Mouse (Mus musculus) neural tube, embryonic 15.5 days (tissue): Measurements from ENCODE around the gene Hspb7. TPM values are rescaled to one million over a fixed set of nuclear protein-coding genes. Genes with fewer than 3 reads are reported as not detected.

Experiments used
- ATAC-seq: fragments of 200-750 bp; cut with Nextera tagmentation; 2 replicates; pipeline ENCODE4 v1.8.0; 2017; ENCODE audit warnings: mild to moderate bottlenecking, moderate TSS enrichment, moderate library complexity; ENCODE audit not compliant: low FRiP score
- H3K27ac ChIP-seq: fragments of 300-500 bp; sonication (generic); replicated peaks from 2 replicates; pipeline ENCODE4 v1.5.1; 2015; ENCODE audit warnings: mild to moderate bottlenecking, inconsistent platforms
- H3K27me3 ChIP-seq: fragments of 300-500 bp; sonication (generic); replicated peaks from 2 replicates; pipeline ENCODE4 v1.6.1; 2015; ENCODE audit warnings: inconsistent platforms
- H3K36me3 ChIP-seq: fragments of 300-500 bp; sonication (generic); 2 replicates; pipeline ENCODE4 v1.6.1; 2015; ENCODE audit warnings: inconsistent platforms
- H3K4me1 ChIP-seq: fragments of 300-500 bp; sonication (generic); 2 replicates; pipeline ENCODE4 v1.6.1; 2015; ENCODE audit warnings: inconsistent platforms
- H3K4me2 ChIP-seq: fragments of 300-500 bp; sonication (generic); 2 replicates; pipeline ENCODE4 v1.6.1; 2015; ENCODE audit warnings: inconsistent platforms, mild to moderate bottlenecking, moderate library complexity
- H3K4me3 ChIP-seq: fragments of 300-500 bp; sonication (generic); replicated peaks from 2 replicates; pipeline ENCODE4 v1.5.1; 2015; ENCODE audit warnings: mild to moderate bottlenecking, inconsistent platforms
- H3K9ac ChIP-seq: fragments of 300-500 bp; sonication (generic); replicated peaks from 2 replicates; pipeline ENCODE4 v1.6.1; 2015; ENCODE audit warnings: mild to moderate bottlenecking, inconsistent platforms
- H3K9me3 ChIP-seq: fragments of 300-500 bp; sonication (generic); replicated peaks from 2 replicates; pipeline ENCODE4 v1.6.1; 2016; ENCODE audit warnings: inconsistent platforms
- WGBS: fragments of 180-500 bp; shearing (Covaris S2); methylation state at CpG from one replicate; pipeline ENCODE4 v1.1.7; 2015; ENCODE audit warnings: mixed read lengths; 5-methylcytosine and 5-hydroxymethylcytosine counted together
- polyA plus RNA-seq: library from polyadenylated mRNA; unstranded; fragments of >200 nt; fragmentation: Nextera tagmentation; extraction: Ambion mirVana; gene quantifications from 2 replicates; pipeline ENCODE4 v1.2.1, GENCODE M21; 2015

Gene Hspb7
- polyA plus RNA-seq, 1 experiment from 2014 or later = 0.31 TPM

DNA sequence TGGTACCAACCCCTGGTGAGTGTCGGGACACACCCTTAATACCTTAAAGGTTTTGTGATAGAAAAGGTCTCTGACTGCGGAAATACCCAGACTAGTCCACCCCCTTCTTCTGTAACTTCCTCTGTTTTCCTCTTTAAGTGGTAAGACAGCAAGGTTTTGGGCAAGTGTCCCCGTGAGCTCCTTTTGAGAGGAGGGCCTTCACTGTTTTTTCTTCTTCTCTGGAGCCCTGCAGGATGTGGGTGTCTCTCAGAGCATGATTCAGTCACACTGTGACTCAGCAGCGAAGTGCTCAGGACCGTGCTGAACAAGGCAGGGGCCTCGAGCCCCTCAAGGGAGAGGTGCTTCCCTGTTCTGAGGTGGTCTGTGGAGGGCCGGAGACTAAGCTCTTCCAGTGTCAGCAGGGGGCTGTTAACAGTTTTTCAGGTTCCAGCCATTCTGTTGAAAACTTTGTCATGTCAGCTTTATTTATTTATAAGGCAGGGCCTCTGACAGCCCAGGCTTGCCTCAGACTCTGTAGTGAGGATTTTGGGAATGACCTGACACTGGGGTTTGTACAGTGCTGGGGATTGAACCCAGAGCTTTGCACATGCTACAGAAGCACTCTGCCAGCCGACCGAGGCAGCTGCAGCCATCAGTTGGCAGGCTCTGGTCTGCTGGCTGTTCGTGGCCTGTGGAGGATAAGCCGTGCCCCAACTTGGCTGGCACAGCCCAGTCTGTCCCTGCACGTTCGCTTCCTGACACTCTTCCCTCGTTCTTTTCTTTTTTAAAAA lies 34.2 kb downstream of the Hspb7 start:
- Histone ChIP-seq H3K4me2 (no peak overlapping the region), H3K4me1 (peaks cover 17% of the 10 kb centered on the region; the same call in 1 of the 2 replicates), H3K27ac (no peak overlapping the region), H3K36me3 (peaks cover 34% of the 10 kb centered on the region), H3K27me3 (no peaks in the 10 kb centered on the region), H3K4me3 (no peak overlapping the region), H3K9ac (no peak overlapping the region), H3K9me3 (no peaks in the 10 kb centered on the region)
- WGBS = 80% methylated on average over 14 of the region's 14 CpGs
- no peak for ATAC-seq

DNA sequence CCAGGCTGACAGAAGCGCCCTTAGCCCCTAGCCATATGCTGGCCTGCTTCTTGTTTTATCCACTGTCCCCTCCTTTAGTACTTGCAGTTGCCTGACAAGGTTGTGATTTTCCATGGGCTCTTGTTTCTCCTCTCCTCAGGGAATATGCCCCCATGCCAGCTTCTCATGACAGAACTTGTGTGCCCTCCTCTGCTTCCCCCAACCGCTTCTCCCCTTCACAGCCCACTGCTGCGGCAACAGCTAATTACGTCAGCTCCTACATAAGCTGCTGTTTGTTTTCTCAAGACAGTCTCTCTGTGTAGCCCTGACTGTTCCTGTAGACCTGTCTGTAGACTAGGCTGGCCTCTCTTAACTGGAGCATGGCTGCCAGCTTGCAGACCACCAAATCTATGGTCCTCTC lies 34.9 kb downstream of the Hspb7 start:
- WGBS = 82% methylated on average over 4 of the region's 4 CpGs
- Histone ChIP-seq H3K9me3 (no peaks in the 10 kb centered on the region), H3K4me2 (no peak overlapping the region), H3K9ac (no peak overlapping the region), H3K27ac (no peak overlapping the region), H3K4me3 (no peak overlapping the region), H3K36me3 (peaks cover 29% of the 10 kb centered on the region), H3K27me3 (no peaks in the 10 kb centered on the region), H3K4me1 (peaks cover 17% of the 10 kb centered on the region; the same call in 1 of the 2 replicates)
- ATAC-seq = no peak

DNA sequence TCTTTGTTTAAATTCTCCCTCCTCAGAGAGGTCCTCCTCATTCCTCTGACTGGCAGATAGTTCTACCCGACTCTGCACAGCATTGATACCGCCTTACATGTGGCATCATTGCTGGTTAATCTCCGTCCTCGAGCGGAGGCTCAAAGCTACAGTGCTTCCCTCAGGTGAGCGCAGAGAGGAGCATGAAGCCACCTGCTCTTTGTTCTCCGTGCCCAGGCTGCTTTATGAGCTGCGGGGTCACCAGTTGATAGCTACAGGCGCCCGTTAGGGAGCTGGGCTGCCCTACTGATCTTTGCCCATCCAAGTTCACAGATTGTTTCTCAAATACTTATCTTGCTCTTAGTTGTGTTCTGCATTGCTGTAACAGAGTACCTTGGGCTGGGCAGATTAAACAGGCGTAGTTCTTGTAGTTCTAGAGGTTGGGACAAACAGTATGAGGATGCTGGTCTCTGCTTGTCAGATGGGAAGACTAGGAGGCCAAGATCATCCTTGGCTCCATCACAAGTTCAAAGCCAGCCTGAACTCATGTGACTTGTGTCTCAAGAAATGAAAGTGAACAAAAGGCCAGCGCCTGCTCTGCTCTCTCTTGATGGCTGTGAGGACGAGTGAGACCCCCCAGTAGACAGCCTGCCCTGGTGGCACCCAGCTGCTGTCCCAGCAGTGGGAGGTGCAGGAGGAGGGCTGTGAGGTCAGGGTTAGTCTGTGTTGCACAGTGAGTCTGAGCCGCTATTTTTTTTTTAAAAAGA lies 35.8 kb downstream of the Hspb7 start:
- H3K27ac ChIP-seq = no peak overlapping the region
- H3K36me3 ChIP-seq = peaks cover 25% of the 10 kb centered on the region
- ATAC-seq = no peak
- H3K4me2 ChIP-seq = no peak overlapping the region
- 94% methylated on average over 14 of the region's 14 CpGs for WGBS
- no peaks in the 10 kb centered on the region for H3K27me3 ChIP-seq
- no peak overlapping the region for H3K9ac ChIP-seq
- no peak overlapping the region for H3K4me3 ChIP-seq
- H3K4me1 ChIP-seq = peaks cover 21% of the 10 kb centered on the region
- H3K9me3 ChIP-seq = no peaks in the 10 kb centered on the region

DNA sequence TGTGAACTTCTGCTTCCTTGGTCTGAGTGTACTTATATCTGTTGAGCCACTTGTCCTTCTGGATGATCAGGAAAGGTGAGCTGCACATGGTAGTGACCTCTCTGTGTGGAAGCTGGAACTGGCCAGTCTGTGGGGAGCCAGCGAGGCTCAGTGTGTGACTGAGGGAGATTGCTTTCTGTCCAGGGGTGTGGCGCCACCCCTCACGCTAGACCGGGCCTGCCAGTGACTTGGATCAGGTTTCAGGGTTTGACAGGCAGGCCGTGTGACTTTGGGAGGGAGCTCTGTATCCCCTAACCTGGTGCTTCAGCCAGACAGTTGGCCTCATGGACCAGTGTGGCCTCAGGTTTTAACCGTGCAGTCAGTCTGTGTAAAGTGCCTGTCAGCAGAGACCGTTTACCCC lies 37.7 kb downstream of the Hspb7 start:
- no peak overlapping the region for H3K4me3 ChIP-seq
- ATAC-seq = no peak
- no peak overlapping the region for H3K27ac ChIP-seq
- no peaks in the 10 kb centered on the region for H3K9me3 ChIP-seq
- H3K36me3 ChIP-seq = peaks cover 23% of the 10 kb centered on the region
- H3K4me2 ChIP-seq = no peak overlapping the region
- H3K4me1 ChIP-seq = peaks cover 14% of the 10 kb centered on the region
- no peak overlapping the region for H3K9ac ChIP-seq
- WGBS = 15% methylated on average over 7 of the region's 7 CpGs
- H3K27me3 ChIP-seq = no peaks in the 10 kb centered on the region

DNA sequence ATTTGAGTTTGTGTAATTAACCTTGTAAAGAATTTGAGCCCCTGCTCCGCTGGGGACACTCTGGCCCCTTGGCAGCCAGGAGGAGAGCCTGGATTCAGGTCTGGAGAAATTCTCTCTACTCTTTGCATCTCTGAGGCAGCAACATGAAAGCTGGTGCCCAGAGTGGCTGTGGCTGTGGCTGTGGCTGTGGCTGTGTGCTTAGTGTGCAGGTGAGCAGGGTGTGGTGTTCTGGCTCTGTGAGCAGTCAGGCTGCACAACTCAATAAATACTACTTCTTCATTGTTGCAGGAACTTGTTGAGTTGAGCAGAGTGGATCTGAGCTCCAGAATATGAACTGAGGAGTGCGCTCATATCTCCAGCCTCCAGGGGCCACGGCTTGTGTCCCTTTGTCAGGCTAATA lies 38.3 kb downstream of the Hspb7 start:
- Histone ChIP-seq H3K27ac (no peak overlapping the region), H3K27me3 (no peaks in the 10 kb centered on the region)
- ATAC-seq = no peak

DNA sequence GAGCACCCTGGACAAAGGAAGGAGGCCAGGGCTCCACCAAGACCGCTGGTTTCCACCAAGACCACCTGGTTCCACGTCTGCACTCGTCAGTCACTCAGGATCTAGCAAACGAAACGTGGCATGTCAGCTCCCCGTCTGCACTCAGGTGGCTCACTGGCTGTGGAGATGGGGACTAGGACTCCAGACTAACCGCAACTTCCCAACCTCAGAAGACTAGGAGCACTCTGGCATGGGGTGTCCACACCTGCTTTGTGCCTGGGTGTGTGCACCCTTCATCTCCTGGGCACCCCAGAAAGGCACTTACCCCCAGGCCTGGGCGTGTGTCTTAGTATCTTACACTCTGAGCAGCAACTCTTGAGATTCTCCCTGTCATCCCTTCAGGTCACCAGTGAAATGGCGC lies 39.2 kb downstream of the Hspb7 start:
- H3K36me3 ChIP-seq = peaks cover 37% of the 10 kb centered on the region
- H3K4me3 ChIP-seq = no peak overlapping the region
- 93% methylated on average over 9 of the region's 9 CpGs for WGBS

More for the DNA sequence above, 38.3 kb downstream of the Hspb7 start:
- H3K4me1 ChIP-seq = peaks cover 12% of the 10 kb centered on the region
- 72% methylated on average over 3 of the region's 3 CpGs for WGBS
- no peaks in the 10 kb centered on the region for H3K9me3 ChIP-seq
- no peak overlapping the region for H3K9ac ChIP-seq
- no peak overlapping the region for H3K4me3 ChIP-seq
- H3K4me2 ChIP-seq = no peak overlapping the region
- peaks cover 29% of the 10 kb centered on the region for H3K36me3 ChIP-seq

DNA sequence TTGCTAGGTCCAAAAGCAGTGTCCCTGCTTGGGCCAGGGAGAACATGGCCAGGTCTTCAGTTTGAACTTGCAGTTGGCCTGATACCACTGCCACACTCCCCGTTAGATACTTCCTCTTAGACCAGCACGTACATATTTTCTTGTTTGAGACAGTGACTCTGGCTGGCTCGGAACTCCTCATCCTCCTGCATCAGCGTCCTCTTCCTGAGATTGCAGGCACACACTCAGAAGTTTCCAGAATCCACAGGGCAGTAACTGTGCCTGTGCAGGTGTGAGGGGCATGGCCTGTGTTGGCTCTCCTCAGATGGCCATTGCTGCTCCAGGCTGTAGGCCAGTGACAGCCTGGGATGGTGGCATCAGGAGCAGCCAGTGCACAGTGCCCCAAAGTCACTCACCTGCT lies 39.9 kb downstream of the Hspb7 start:
- H3K27ac ChIP-seq = no peak overlapping the region
- no peak overlapping the region for H3K4me3 ChIP-seq
- no peaks in the 10 kb centered on the region for H3K9me3 ChIP-seq
- no peak overlapping the region for H3K9ac ChIP-seq
- H3K36me3 ChIP-seq = peaks cover 45% of the 10 kb centered on the region
- ATAC-seq = no peak
- no peak overlapping the region for H3K4me2 ChIP-seq
- peaks cover 12% of the 10 kb centered on the region for H3K4me1 ChIP-seq
- no peaks in the 10 kb centered on the region for H3K27me3 ChIP-seq
- 97% methylated on average over 4 of the region's 4 CpGs for WGBS

More for the DNA sequence above, 39.2 kb downstream of the Hspb7 start:
- Histone ChIP-seq H3K27ac (no peak overlapping the region), H3K9me3 (no peaks in the 10 kb centered on the region), H3K4me2 (no peak overlapping the region), H3K27me3 (no peaks in the 10 kb centered on the region), H3K4me1 (peaks cover 12% of the 10 kb centered on the region), H3K9ac (no peak overlapping the region)
- no peak for ATAC-seq

DNA sequence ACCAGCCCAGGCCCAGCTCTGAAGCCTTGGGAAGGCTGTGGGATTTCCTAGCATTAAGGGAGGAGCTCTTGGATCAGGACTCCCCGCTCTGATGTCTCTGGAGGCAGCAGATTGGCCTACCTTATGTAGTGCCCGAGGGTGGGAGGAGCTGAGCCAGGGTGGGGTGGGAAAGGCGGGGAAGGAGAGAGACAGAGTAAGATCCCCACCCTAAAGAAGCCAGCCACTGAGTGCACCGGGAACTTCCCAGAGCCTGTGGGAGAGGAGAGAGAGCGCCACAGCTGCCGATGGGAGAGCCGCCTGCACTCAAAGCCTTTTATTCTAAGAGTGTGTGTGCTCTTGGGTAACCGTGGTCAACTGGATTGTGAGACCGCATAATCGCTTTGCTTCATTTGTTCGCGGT lies 40.5 kb downstream of the Hspb7 start:
- H3K9ac ChIP-seq = no peak overlapping the region

DNA sequence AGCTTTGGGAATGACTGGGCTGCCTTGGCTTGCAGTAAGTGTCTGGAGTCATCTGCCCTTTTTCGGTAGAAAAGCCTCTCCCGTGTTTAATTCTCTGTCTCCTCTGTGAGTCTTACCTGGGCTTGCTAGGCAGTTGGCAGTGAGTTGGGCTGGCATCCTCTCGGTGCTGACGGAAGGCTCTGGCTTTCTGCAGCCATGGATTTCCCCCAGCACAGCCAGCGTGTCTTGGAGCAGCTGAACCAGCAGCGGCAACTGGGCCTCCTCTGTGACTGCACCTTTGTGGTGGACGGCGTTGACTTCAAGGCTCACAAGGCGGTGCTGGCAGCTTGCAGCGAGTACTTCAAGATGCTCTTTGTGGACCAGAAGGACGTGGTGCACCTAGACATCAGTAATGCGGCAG lies 41.0 kb downstream of the Hspb7 start:
- Histone ChIP-seq H3K4me2 (no peak overlapping the region), H3K9me3 (no peaks in the 10 kb centered on the region), H3K27me3 (no peaks in the 10 kb centered on the region), H3K4me1 (peaks cover 12% of the 10 kb centered on the region), H3K4me3 (no peak overlapping the region), H3K36me3 (peaks cover 51% of the 10 kb centered on the region), H3K9ac (no peak overlapping the region), H3K27ac (no peak overlapping the region)
- ATAC-seq = no peak
- 90% methylated on average over 12 of the region's 12 CpGs for WGBS

More for the DNA sequence above, 40.5 kb downstream of the Hspb7 start:
- H3K4me1 ChIP-seq = peaks cover 12% of the 10 kb centered on the region
- no peak for ATAC-seq
- peaks cover 49% of the 10 kb centered on the region for H3K36me3 ChIP-seq
- H3K4me3 ChIP-seq = no peak overlapping the region
- H3K4me2 ChIP-seq = no peak overlapping the region
- no peaks in the 10 kb centered on the region for H3K27me3 ChIP-seq
- H3K27ac ChIP-seq = no peak overlapping the region
- WGBS = 38% methylated on average over 12 of the region's 12 CpGs
- no peaks in the 10 kb centered on the region for H3K9me3 ChIP-seq

DNA sequence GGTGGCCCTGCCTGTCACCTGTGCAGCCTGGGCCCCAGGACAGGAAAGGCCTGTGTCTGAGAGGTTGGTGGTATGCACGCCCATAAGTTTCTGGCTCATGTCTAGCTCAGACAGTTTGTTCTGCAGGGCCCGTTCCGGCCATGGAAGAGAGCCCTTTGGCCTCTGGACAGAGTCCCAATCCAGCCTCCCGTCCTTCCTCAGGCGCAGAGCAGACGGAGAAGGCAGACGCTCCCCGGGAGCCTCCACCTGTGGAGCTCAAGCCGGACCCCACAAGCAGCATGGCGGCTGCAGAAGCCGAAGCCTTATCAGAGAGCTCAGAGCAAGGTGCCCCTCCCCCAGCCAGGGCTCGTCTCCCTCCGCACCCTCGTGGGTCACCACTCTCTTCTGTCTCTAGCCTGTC lies 42.9 kb downstream of the Hspb7 start:
- Histone ChIP-seq H3K9me3 (no peaks in the 10 kb centered on the region), H3K36me3 (peaks cover 67% of the 10 kb centered on the region), H3K9ac (no peak overlapping the region), H3K27ac (no peak overlapping the region), H3K4me2 (no peak overlapping the region), H3K4me1 (peaks cover 7% of the 10 kb centered on the region), H3K27me3 (no peaks in the 10 kb centered on the region), H3K4me3 (no peak overlapping the region)
- ATAC-seq = no peak
- WGBS = 90% methylated on average over 14 of the region's 14 CpGs

DNA sequence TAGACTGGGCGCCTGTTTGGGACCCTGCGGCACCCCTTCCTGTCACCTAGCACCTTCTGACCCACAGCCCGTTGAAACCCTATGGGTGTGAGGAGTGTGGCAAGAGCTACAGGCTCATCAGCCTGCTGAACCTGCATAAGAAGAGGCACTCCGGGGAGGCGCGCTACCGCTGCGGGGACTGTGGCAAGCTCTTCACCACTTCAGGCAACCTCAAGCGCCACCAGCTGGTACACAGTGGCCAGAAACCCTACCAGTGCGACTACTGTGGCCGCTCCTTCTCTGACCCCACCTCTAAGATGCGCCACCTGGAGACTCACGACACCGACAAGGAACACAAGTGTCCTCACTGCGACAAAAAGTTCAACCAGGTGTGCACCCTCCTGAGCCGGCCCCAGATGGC lies 44.1 kb downstream of the Hspb7 start:
- no peak overlapping the region for H3K4me2 ChIP-seq
- H3K4me1 ChIP-seq = peaks cover 4% of the 10 kb centered on the region; the same call in 1 of the 2 replicates
- H3K36me3 ChIP-seq = peaks cover 77% of the 10 kb centered on the region
- 79% methylated on average over 16 of the region's 16 CpGs for WGBS
- no peak overlapping the region for H3K27ac ChIP-seq
- no peaks in the 10 kb centered on the region for H3K9me3 ChIP-seq
- no peaks in the 10 kb centered on the region for H3K27me3 ChIP-seq
- no peak for ATAC-seq
- H3K4me3 ChIP-seq = no peak overlapping the region
- H3K9ac ChIP-seq = no peak overlapping the region
